Comparison of ENCODE assay signal across 17 mouse cellular contexts in the genomic region with DNA sequence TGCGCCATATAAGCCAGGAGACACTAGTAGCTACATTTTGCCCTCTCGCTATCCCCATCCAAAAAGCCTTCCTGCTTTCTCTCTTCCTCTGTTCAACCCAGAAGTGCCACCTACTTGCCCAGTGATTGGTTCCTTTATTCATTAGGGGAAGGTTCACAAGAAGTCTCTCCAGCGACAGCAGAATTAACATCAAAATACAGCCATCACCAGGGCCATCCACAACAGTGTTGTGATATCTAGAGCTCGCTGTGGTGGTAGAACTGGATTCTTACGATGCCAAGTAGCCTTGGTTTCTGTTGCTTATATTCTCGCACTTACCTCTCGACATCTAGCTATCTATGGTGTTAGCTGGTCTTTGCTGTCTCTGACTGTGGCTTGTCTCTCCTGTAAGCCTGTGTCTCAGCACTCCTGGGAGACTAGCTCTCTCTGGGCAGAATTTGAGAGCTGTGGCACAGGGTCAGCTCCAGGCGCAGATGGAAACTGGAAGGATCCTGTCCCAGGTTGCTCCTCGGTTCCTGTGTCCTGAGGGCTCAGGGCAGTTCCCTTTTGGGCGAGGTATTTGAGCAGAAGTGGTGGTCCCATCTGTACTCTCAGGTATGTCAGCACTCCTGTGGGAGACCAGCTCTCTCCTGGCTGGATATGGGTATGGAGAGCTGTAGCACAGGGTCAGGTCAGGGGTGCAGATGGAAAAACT.
"Had no signal": no experiment of that assay in that cellular context is flagged by ENCODE, and none has a peak within 500 bp of the region (broad histone marks: within the 10 kb centered on the region; RNA-seq: fewer than 3 reads in every experiment).

No protein-coding gene starts in this region.

- ATAC-seq: liver, postnatal 0 days; lung, postnatal 0 days had no signal

- H3K27ac ChIP-seq: kidney, embryonic 15.5 days; left cerebral cortex, adult 2 months; limb, embryonic 12.5 days; limb, embryonic 15.5 days; liver, embryonic 14.5 days; macrophage; midbrain, embryonic 10.5 days; stomach, postnatal 0 days had no signal

- H3K4me2 ChIP-seq: kidney, embryonic 15.5 days; limb, embryonic 12.5 days; limb, embryonic 15.5 days; liver, embryonic 11.5 days; lung, embryonic 14.5 days had no signal

- H3K27me3 ChIP-seq: kidney, embryonic 15.5 days; limb, embryonic 12.5 days; limb, embryonic 15.5 days had no signal

- H3K9ac ChIP-seq: kidney, embryonic 15.5 days; limb, embryonic 12.5 days; limb, embryonic 15.5 days; liver, embryonic 14.5 days; liver, postnatal 0 days; lung, embryonic 14.5 days had no signal

- H3K4me3 ChIP-seq: kidney, embryonic 15.5 days; left cerebral cortex, adult 2 months; limb, embryonic 12.5 days; limb, embryonic 15.5 days; midbrain, embryonic 10.5 days had no signal

- DNase-seq: kidney, postnatal 36 days; layer of hippocampus, postnatal 36 days; liver, postnatal 0 days; lung, embryonic 14.5 days; midbrain, embryonic 14.5 days; thymus, adult 18-20 months; thymus, postnatal 36 days had no signal

- H3K36me3 ChIP-seq: kidney, embryonic 15.5 days; limb, embryonic 12.5 days; limb, embryonic 15.5 days; midbrain, embryonic 10.5 days had no signal

- H3K9me3 ChIP-seq: kidney, embryonic 15.5 days; limb, embryonic 12.5 days; limb, embryonic 15.5 days; midbrain, embryonic 10.5 days had no signal
